Mouse (Mus musculus): ENCODE data around the gene Cadm2. TPM values are rescaled to one million over a fixed set of nuclear protein-coding genes. Genes with fewer than 3 reads are reported as not detected.

The Cadm2 gene
- polyA plus RNA-seq, 1 experiment from 2014 or later: not detected

- H3K36me3 ChIP-seq (ENCODE audit: inconsistent target): no peaks in the 10 kb centered on the region
- H3K79me2 ChIP-seq (ENCODE audit: inconsistent target): no peaks in the 10 kb centered on the region
- H3K27ac ChIP-seq: no peak overlapping the region
- no peak overlapping the region for H3K4me3 ChIP-seq (ENCODE audit: inconsistent target)
- WGBS (ENCODE audit: missing documents): 83% methylated on average over 4 of the region's 4 CpGs
Observed at GRCm38 (mm10) chr16:67598841-67599240, 21.9 kb downstream of the Cadm2 start.

GRCm38 (mm10) chr16:67591015-67591414, 29.7 kb downstream of the Cadm2 start:
- H3K36me3 ChIP-seq (ENCODE audit: inconsistent target): no peaks in the 10 kb centered on the region
- no peak overlapping the region for H3K27ac ChIP-seq
- no peak overlapping the region for H3K4me3 ChIP-seq (ENCODE audit: inconsistent target)
- no peaks in the 10 kb centered on the region for H3K79me2 ChIP-seq (ENCODE audit: inconsistent target)
- WGBS (ENCODE audit: missing documents): 88% methylated on average over 6 of the region's 6 CpGs

- H3K79me2 ChIP-seq (ENCODE audit: inconsistent target): no peaks in the 10 kb centered on the region
- H3K4me3 ChIP-seq (ENCODE audit: inconsistent target): no peak overlapping the region
- no peak overlapping the region for H3K27ac ChIP-seq
- H3K36me3 ChIP-seq (ENCODE audit: inconsistent target): no peaks in the 10 kb centered on the region
- 84% methylated on average over 11 of the region's 11 CpGs for WGBS (ENCODE audit: missing documents)
Observed at GRCm38 (mm10) chr16:67578842-67579517, 41.7 kb downstream of the Cadm2 start.

GRCm38 (mm10) chr16:67575557-67575956, 45.2 kb downstream of the Cadm2 start:
- Histone ChIP-seq H3K27ac (no peak overlapping the region), H3K79me2 (ENCODE audit: inconsistent target) (no peaks in the 10 kb centered on the region), H3K36me3 (ENCODE audit: inconsistent target) (no peaks in the 10 kb centered on the region), H3K4me3 (ENCODE audit: inconsistent target) (no peak overlapping the region)
- 44% methylated on average over 5 of the region's 5 CpGs for WGBS (ENCODE audit: missing documents)

GRCm38 (mm10) chr16:67526992-67527391, 93.7 kb downstream of the Cadm2 start:
- Histone ChIP-seq H3K79me2 (ENCODE audit: inconsistent target) (no peaks in the 10 kb centered on the region), H3K36me3 (ENCODE audit: inconsistent target) (no peaks in the 10 kb centered on the region), H3K27ac (no peak overlapping the region), H3K4me3 (ENCODE audit: inconsistent target) (no peak overlapping the region)
- 64% methylated on average over 1 of the region's 1 CpGs for WGBS (ENCODE audit: missing documents)

GRCm38 (mm10) chr16:67524878-67525277, 95.8 kb downstream of the Cadm2 start:
- H3K27ac ChIP-seq: no peak overlapping the region
- no peaks in the 10 kb centered on the region for H3K36me3 ChIP-seq (ENCODE audit: inconsistent target)
- H3K4me3 ChIP-seq (ENCODE audit: inconsistent target): no peak overlapping the region
- 82% methylated on average over 1 of the region's 1 CpGs for WGBS (ENCODE audit: missing documents)
- H3K79me2 ChIP-seq (ENCODE audit: inconsistent target): no peaks in the 10 kb centered on the region

GRCm38 (mm10) chr16:67518311-67518710, 102.4 kb downstream of the Cadm2 start:
- Histone ChIP-seq H3K4me3 (ENCODE audit: inconsistent target) (no peak overlapping the region), H3K79me2 (ENCODE audit: inconsistent target) (no peaks in the 10 kb centered on the region), H3K27ac (no peak overlapping the region), H3K36me3 (ENCODE audit: inconsistent target) (no peaks in the 10 kb centered on the region)
- WGBS (ENCODE audit: missing documents): 74% methylated on average over 3 of the region's 3 CpGs

- Histone ChIP-seq H3K4me3 (ENCODE audit: inconsistent target) (no peak overlapping the region), H3K27ac (no peak overlapping the region), H3K36me3 (ENCODE audit: inconsistent target) (no peaks in the 10 kb centered on the region), H3K79me2 (ENCODE audit: inconsistent target) (no peaks in the 10 kb centered on the region)
- WGBS (ENCODE audit: missing documents): 80% methylated on average over 4 of the region's 4 CpGs
Observed at GRCm38 (mm10) chr16:67515549-67515948, 105.2 kb downstream of the Cadm2 start.

- Histone ChIP-seq H3K27ac (no peak overlapping the region), H3K79me2 (ENCODE audit: inconsistent target) (no peaks in the 10 kb centered on the region), H3K4me3 (ENCODE audit: inconsistent target) (no peak overlapping the region), H3K36me3 (ENCODE audit: inconsistent target) (no peaks in the 10 kb centered on the region)
- WGBS (ENCODE audit: missing documents): 85% methylated on average over 9 of the region's 9 CpGs
Observed at GRCm38 (mm10) chr16:67509079-67509478, 111.6 kb downstream of the Cadm2 start.

GRCm38 (mm10) chr16:67482542-67482941, 138.2 kb downstream of the Cadm2 start:
- 87% methylated on average over 7 of the region's 7 CpGs for WGBS (ENCODE audit: missing documents)
- H3K79me2 ChIP-seq (ENCODE audit: inconsistent target): no peaks in the 10 kb centered on the region
- H3K27ac ChIP-seq: no peak overlapping the region
- no peaks in the 10 kb centered on the region for H3K36me3 ChIP-seq (ENCODE audit: inconsistent target)
- H3K4me3 ChIP-seq (ENCODE audit: inconsistent target): no peak overlapping the region

GRCm38 (mm10) chr16:67467041-67467440, 153.7 kb downstream of the Cadm2 start:
- Histone ChIP-seq H3K27ac (no peak overlapping the region), H3K4me3 (ENCODE audit: inconsistent target) (no peak overlapping the region), H3K36me3 (ENCODE audit: inconsistent target) (no peaks in the 10 kb centered on the region), H3K79me2 (ENCODE audit: inconsistent target) (no peaks in the 10 kb centered on the region)
- WGBS (ENCODE audit: missing documents): 76% methylated on average over 3 of the region's 3 CpGs

- Histone ChIP-seq H3K27ac (no peak overlapping the region), H3K4me3 (ENCODE audit: inconsistent target) (no peak overlapping the region), H3K79me2 (ENCODE audit: inconsistent target) (no peaks in the 10 kb centered on the region), H3K36me3 (ENCODE audit: inconsistent target) (no peaks in the 10 kb centered on the region)
- 85% methylated on average over 4 of the region's 4 CpGs for WGBS (ENCODE audit: missing documents)
Observed at GRCm38 (mm10) chr16:67436301-67436700, 184.4 kb downstream of the Cadm2 start.

- H3K36me3 ChIP-seq (ENCODE audit: inconsistent target): no peaks in the 10 kb centered on the region
- H3K79me2 ChIP-seq (ENCODE audit: inconsistent target): no peaks in the 10 kb centered on the region
- whole genome bisulfite sequencing (ENCODE audit: missing documents): 92% methylated on average over 1 of the region's 1 CpGs
- H3K4me3 ChIP-seq (ENCODE audit: inconsistent target): no peak overlapping the region
- H3K27ac ChIP-seq: no peak overlapping the region
Observed at GRCm38 (mm10) chr16:67425371-67425770, 195.3 kb downstream of the Cadm2 start.

GRCm38 (mm10) chr16:67410926-67411325, 209.8 kb downstream of the Cadm2 start:
- 68% methylated on average over 3 of the region's 3 CpGs for WGBS (ENCODE audit: missing documents)
- H3K4me3 ChIP-seq (ENCODE audit: inconsistent target): no peak overlapping the region
- H3K79me2 ChIP-seq (ENCODE audit: inconsistent target): no peaks in the 10 kb centered on the region
- H3K27ac ChIP-seq: no peak overlapping the region
- no peaks in the 10 kb centered on the region for H3K36me3 ChIP-seq (ENCODE audit: inconsistent target)

GRCm38 (mm10) chr16:67410482-67410881, 210.2 kb downstream of the Cadm2 start:
- no peak overlapping the region for H3K27ac ChIP-seq
- WGBS (ENCODE audit: missing documents): 81% methylated on average over 2 of the region's 2 CpGs
- H3K4me3 ChIP-seq (ENCODE audit: inconsistent target): no peak overlapping the region
- H3K36me3 ChIP-seq (ENCODE audit: inconsistent target): no peaks in the 10 kb centered on the region
- H3K79me2 ChIP-seq (ENCODE audit: inconsistent target): no peaks in the 10 kb centered on the region

GRCm38 (mm10) chr16:67367745-67368144, 253.0 kb downstream of the Cadm2 start:
- H3K27ac ChIP-seq: no peak overlapping the region
- WGBS (ENCODE audit: missing documents): 91% methylated on average over 2 of the region's 2 CpGs
- no peaks in the 10 kb centered on the region for H3K36me3 ChIP-seq (ENCODE audit: inconsistent target)
- H3K4me3 ChIP-seq (ENCODE audit: inconsistent target): no peak overlapping the region
- no peaks in the 10 kb centered on the region for H3K79me2 ChIP-seq (ENCODE audit: inconsistent target)
